Mouse (Mus musculus) heart, embryonic 15.5 days (tissue): ENCODE measurements around the gene Zdhhc13. TPM values are rescaled to one million over a fixed set of nuclear protein-coding genes. Genes with fewer than 3 reads are reported as not detected.

Experiments
- ATAC-seq: fragments of 200-750 bp; cut with Nextera tagmentation; replicated peaks from 2 replicates; pipeline ENCODE4 v1.8.0; 2017; ENCODE audit warnings: low read depth, moderate TSS enrichment; ENCODE audit not compliant: insufficient number of reproducible peaks, insufficient read depth, low FRiP score
- H3K27ac ChIP-seq: fragments of 300-500 bp; sonication (generic); 2 replicates; pipeline ENCODE4 v1.5.1; 2015; ENCODE audit warnings: mild to moderate bottlenecking, inconsistent platforms
- H3K27me3 ChIP-seq: fragments of 300-500 bp; sonication (generic); 2 replicates; pipeline ENCODE4 v1.6.1; 2015; ENCODE audit warnings: inconsistent platforms
- H3K36me3 ChIP-seq: fragments of 300-500 bp; sonication (generic); 2 replicates; pipeline ENCODE4 v1.6.1; 2015; ENCODE audit warnings: mild to moderate bottlenecking, inconsistent platforms
- H3K4me1 ChIP-seq: fragments of 300-500 bp; sonication (generic); replicated peaks from 2 replicates; pipeline ENCODE4 v1.6.1; 2015; ENCODE audit warnings: inconsistent platforms
- H3K4me2 ChIP-seq: fragments of 300-500 bp; sonication (generic); 2 replicates; pipeline ENCODE4 v1.6.1; 2015; ENCODE audit warnings: inconsistent platforms, mild to moderate bottlenecking, moderate library complexity
- H3K4me3 ChIP-seq: fragments of 300-500 bp; sonication (generic); 2 replicates; pipeline ENCODE4 v1.5.1; 2015; ENCODE audit warnings: mild to moderate bottlenecking, inconsistent platforms
- H3K9ac ChIP-seq: fragments of 300-500 bp; sonication (generic); 2 replicates; pipeline ENCODE4 v1.6.1; 2015; ENCODE audit warnings: mild to moderate bottlenecking, inconsistent platforms
- H3K9me3 ChIP-seq: fragments of 300-500 bp; sonication (generic); replicated peaks from 2 replicates; pipeline ENCODE4 v1.6.1; 2016; ENCODE audit warnings: inconsistent platforms
- WGBS: fragments of 180-500 bp; shearing (Covaris S2); methylation state at CpG from one replicate; pipeline ENCODE4 v1.1.7; 2015; ENCODE audit warnings: mixed read lengths; 5-methylcytosine and 5-hydroxymethylcytosine counted together
- polyA plus RNA-seq: library from polyadenylated mRNA; unstranded; fragments of >200 nt; fragmentation: Nextera tagmentation; extraction: Ambion mirVana; gene quantifications from 2 replicates; pipeline ENCODE4 v1.2.1, GENCODE M21; 2015

The Zdhhc13 gene
- 29.0 and 31.2 TPM in 2 replicates for polyA plus RNA-seq

DNA sequence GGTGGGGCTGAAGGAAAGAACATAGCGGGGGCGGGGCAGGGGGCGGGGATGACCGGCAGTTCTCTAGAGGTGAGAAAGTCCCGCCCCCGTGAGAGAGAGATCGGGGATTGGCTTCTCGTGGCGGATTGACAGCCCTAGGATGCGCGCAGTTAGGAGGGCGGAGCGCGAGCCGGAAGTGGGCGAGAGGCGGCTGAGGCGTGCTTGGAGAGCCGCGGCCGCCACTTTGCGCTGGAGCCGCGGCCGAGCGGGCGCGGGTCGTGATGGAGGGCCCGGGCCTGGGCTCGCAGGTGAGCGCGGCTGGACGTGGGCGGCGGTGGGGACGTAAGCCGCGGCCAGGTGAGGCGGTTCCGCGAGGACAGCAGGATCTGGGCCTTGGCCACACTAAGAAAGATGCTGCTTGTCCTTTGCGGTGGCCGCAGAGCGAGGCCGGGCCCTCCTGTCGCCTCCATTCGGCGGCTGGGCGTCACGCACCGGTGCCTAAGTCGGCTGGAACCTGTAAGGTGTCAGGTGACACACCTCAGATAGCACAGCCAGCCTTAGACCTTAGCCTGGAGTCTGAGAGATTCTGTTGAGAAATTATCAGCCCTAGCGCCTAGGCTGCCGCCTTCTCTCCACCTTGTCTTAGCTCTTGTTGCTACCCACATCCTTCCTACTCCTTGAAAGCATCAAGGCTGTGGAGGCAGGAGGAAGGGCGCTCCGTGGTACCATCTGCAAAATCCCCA is at the start of gene Zdhhc13:
Gene Zdhhc13, plus strand, starts transcription at position 153 of the 722 bp plus-strand sequence.
- peak within 1 kb of the TSS; percentile 81 for H3K9ac ChIP-seq
- ATAC-seq = peak; percentile 99
- 1% methylated on average over 56 of the region's 57 CpGs for WGBS
- H3K9me3 ChIP-seq = no peaks in the 10 kb centered on the region
- no peaks in the 10 kb centered on the region; the same call in 1 of the 2 replicates for H3K36me3 ChIP-seq
- H3K27me3 ChIP-seq = no peaks in the 10 kb centered on the region
- H3K4me3 ChIP-seq = peak within 1 kb of the TSS; percentile 82
- peaks cover 19% of the 10 kb centered on the region for H3K4me1 ChIP-seq
- H3K4me2 ChIP-seq = peak within 1 kb of the TSS; percentile 78
- peak within 1 kb of the TSS; percentile 64 for H3K27ac ChIP-seq

DNA sequence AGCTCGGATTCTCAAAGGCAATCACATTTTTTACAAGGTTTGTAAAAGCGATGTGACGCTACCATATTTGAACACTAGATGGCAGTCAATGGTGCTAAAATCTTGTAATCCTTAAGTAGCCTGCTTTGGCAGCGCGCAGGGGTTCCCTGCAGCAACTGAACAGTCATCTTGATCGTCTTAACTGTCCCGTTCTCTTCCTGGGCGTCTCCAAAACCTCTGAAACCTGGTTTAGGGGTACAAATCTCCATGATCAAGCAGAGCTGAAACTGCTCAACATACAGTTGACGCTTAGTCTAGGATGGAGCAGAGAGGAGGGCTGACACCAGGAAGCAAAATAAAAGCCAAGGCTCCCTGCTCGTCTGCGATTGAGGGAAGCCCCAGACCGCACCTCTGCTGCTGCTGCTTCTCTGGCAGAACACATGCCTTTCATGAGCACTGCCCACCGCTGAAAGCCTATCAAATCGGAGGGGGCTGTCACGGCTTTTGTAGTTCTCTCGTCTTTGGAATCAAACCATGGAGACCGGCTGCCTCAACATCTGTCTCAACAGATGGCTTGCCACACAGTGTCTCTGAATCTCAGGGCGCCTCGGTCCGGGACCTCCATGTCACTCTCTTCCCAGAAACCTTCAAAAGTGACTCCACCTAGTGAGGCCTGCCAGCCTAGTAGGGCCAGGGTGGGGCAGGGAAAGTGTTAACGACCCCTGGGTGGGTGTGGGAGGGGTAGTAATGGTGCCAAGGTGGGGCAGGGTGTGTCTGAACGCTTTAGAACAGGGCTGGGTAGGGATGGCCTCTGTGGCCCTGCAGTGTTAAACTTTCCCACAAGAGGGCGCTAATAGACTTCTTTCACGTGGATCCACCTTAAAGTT is 39.3 kb upstream of the Zdhhc13 start:
- Histone ChIP-seq H3K4me3 (peak overlapping the region; percentile 52), H3K9me3 (no peaks in the 10 kb centered on the region), H3K36me3 (no peaks in the 10 kb centered on the region), H3K4me2 (peak overlapping the region; percentile 89), H3K9ac (peak overlapping the region; percentile 16; the same call in 1 of the 2 replicates), H3K4me1 (peaks cover 4% of the 10 kb centered on the region; the same call in 1 of the 2 replicates), H3K27ac (peak overlapping the region; percentile 49), H3K27me3 (no peaks in the 10 kb centered on the region)
- WGBS = under 1% methylated on average over 24 of the region's 24 CpGs
- peak; percentile 76 for ATAC-seq

DNA sequence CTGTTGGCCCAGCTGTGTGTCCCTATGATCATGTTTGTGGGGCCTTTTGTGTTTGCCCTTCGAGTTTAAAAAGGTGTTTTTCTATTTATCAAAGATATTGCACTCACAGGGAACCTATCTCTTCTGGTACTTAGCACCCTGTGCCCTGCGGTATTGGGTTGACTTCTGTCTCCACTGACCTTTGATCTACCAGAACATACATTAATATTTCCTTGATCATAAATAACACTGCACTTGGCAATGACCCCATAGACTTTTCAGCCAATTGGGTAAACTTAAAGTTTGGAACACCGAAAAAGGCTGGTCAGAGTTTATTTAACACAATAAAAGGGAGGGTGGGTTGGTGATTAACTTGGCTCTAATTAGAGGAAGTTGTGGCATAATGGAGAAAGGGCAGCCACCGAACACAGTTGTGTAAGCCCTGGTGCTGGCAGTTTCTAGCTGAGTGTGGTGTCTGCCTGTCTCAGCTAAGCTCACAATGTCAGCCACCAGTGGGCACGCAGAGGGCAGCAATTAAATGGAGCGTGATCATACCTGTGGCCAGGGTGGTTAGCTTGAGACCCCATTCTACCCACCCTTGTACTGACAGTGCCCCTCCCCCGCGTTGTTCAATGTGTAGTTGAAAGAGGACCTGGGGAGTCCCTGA is 38.5 kb upstream of the Zdhhc13 start:
- no peak overlapping the region for H3K4me3 ChIP-seq
- no peak for ATAC-seq
- peaks cover 4% of the 10 kb centered on the region; the same call in 1 of the 2 replicates for H3K4me1 ChIP-seq
- 62% methylated on average over 8 of the region's 8 CpGs for WGBS
- H3K27me3 ChIP-seq = no peaks in the 10 kb centered on the region
- no peaks in the 10 kb centered on the region for H3K9me3 ChIP-seq
- no peak overlapping the region for H3K27ac ChIP-seq
- H3K4me2 ChIP-seq = no peak overlapping the region; the same call in 1 of the 2 replicates
- H3K36me3 ChIP-seq = no peaks in the 10 kb centered on the region
- H3K9ac ChIP-seq = no peak overlapping the region

DNA sequence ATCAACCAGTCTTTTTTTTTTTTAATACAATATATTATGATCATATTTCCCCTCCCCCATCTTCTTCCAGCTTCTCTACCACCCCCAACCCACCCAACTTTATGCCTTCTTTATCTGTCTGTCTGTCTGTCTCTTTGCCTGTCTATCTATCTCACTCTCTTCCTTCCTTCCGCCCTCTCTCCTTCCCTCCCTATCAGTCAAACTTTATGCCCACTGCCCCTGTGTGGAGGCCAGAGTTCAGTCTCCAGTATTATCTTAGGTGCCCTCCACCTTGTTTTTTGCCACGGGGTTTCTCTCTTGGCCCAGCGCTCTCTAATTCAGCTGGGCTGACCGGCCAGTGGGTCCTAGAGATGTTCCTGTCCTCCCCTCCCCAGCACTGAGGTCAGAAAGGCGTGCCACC is 37.6 kb upstream of the Zdhhc13 start:
- WGBS = 70% methylated on average over 5 of the region's 5 CpGs
- no peak for ATAC-seq

DNA sequence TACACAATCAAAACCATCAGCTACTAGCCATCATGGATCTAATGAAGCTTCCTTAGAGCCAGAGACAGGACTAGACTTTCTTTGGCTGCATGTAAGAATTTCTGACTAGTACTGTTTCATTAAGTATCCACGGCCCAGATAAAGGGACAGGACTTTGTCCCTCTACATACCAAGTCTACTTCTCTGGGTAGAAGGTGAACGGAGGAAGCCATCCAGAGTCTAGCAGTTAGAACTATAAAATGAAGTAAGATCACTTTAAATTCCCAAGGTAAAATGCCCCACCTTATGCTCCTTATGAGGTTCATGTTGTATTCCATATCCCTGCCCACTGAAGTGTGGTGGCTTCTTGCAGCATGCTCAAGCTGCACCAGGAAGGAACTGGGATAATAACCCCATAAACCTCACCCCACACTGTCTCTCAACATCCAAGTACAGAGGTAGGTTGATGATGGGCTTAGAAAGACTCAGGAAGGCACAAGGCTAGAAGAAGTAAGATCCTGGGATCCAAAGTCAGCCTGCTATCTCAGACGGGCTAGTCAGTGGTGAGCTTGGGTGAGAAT is 34.3 kb upstream of the Zdhhc13 start:
- no peak overlapping the region for H3K4me3 ChIP-seq
- no peaks in the 10 kb centered on the region for H3K9me3 ChIP-seq
- no peak overlapping the region for H3K4me2 ChIP-seq
- H3K27ac ChIP-seq = no peak overlapping the region
- no peak for ATAC-seq
- 76% methylated on average over 3 of the region's 3 CpGs for WGBS
- H3K4me1 ChIP-seq = peaks cover 4% of the 10 kb centered on the region; the same call in 1 of the 2 replicates
- no peak overlapping the region for H3K9ac ChIP-seq
- no peaks in the 10 kb centered on the region for H3K27me3 ChIP-seq
- H3K36me3 ChIP-seq = no peaks in the 10 kb centered on the region

More for the DNA sequence above, 37.6 kb upstream of the Zdhhc13 start:
- Histone ChIP-seq H3K9me3 (no peaks in the 10 kb centered on the region), H3K9ac (no peak overlapping the region), H3K27ac (no peak overlapping the region), H3K4me2 (no peak overlapping the region), H3K36me3 (no peaks in the 10 kb centered on the region), H3K4me3 (no peak overlapping the region), H3K27me3 (no peaks in the 10 kb centered on the region), H3K4me1 (peaks cover 4% of the 10 kb centered on the region; the same call in 1 of the 2 replicates)

DNA sequence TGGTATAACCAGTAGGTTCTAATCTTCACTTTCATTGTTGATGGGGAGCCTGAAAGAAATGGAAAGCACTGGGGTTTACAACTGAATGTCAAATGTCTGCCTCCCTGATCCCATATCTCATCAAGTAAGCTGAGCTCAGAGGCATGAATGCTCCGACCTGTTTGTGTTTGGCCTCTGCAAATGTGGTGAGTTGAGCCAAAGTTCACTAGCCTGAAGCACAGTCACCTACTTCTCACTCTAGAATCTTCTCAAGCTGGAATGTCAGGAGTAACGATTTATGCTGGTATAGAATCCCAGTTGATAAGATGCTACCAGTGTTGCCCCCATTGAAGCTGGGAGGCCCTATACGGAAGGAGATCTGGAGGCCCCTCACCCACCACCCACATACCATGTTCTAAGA is 33.0 kb upstream of the Zdhhc13 start:
- Histone ChIP-seq H3K9me3 (no peaks in the 10 kb centered on the region), H3K4me1 (no peaks in the 10 kb centered on the region), H3K36me3 (no peaks in the 10 kb centered on the region), H3K4me2 (no peak overlapping the region), H3K9ac (no peak overlapping the region), H3K27ac (no peak overlapping the region), H3K4me3 (no peak overlapping the region), H3K27me3 (no peaks in the 10 kb centered on the region)
- ATAC-seq = no peak
- 50% methylated on average over 3 of the region's 3 CpGs for WGBS

DNA sequence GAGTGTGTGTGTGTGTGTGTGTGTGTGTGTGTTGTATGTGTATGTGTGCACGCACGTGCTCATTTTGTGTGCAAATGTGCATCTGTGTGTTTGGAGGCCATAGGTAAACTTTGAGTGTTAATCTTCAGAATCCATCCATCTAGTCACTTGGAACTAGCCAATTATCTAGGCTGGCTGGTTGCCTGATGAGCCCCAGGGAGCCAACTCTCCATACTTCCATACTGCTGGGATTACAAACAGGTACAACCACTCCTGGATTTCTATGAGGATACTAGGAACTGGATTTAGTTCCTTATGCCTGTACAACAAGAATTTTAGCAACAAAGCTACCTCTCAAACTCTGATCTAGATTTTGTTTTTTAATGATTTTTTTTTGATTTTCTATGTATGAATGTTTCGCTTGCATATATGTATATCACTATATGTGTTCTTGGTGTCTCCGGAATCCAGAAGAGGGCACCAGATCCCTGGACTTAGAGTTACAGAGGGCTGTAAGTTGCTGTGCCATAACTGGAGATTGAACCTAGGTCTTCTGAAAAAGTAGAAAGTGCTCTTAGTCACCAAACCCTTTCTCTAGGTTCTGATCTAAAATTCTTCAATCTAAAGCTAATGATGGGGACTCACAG is 32.4 kb upstream of the Zdhhc13 start:
- Histone ChIP-seq H3K4me2 (no peak overlapping the region), H3K9ac (no peak overlapping the region), H3K9me3 (no peaks in the 10 kb centered on the region), H3K36me3 (no peaks in the 10 kb centered on the region), H3K4me3 (no peak overlapping the region), H3K27ac (no peak overlapping the region), H3K27me3 (no peaks in the 10 kb centered on the region), H3K4me1 (no peaks in the 10 kb centered on the region)
- no peak for ATAC-seq
- WGBS = 96% methylated on average over 4 of the region's 4 CpGs

DNA sequence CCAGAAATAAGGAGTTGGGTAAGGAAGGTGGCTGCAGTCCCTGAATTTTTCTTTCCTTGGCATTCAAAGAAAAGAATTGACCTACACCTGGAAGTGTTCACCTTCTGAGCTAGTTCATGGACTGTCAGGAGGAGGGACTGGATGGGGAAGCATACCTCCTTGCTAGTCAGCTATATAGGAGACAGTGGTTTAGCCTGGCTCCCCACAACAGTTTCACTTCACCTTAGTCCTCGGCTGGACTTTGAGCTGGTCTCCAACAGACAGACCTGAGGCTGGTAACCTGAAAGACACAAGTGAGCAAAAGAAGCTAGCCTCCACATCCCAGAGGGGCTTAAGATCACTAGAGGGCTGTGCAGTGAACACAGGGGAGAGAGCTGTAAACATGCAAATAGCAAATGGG is 30.7 kb upstream of the Zdhhc13 start:
- Histone ChIP-seq H3K4me2 (no peak overlapping the region), H3K27ac (no peak overlapping the region), H3K36me3 (no peaks in the 10 kb centered on the region), H3K9ac (no peak overlapping the region), H3K4me3 (no peak overlapping the region), H3K9me3 (no peaks in the 10 kb centered on the region), H3K4me1 (no peaks in the 10 kb centered on the region), H3K27me3 (no peaks in the 10 kb centered on the region)
- WGBS = 67% methylated on average over 1 of the region's 1 CpGs
- no peak for ATAC-seq

DNA sequence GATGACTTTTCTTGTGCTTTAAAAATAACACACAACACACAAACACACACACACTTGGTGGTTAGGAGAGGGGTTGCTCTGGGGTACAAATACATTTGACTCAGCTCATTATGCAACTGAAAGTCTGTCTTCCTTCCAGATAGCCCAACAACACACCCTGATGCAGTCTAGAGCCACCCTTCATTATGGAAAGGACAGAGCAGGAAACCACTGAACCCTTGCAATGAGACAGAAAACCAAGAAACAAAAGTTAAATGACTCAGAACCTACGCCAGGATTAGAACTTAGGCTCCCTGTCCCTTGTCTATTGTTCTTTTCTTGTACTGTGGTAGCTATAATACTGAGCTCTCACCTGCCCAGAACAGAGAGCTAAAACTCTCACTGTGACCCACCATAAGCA is 28.0 kb upstream of the Zdhhc13 start:
- Histone ChIP-seq H3K4me2 (no peak overlapping the region), H3K36me3 (no peaks in the 10 kb centered on the region), H3K27me3 (no peaks in the 10 kb centered on the region), H3K4me3 (no peak overlapping the region), H3K9me3 (no peaks in the 10 kb centered on the region), H3K27ac (no peak overlapping the region), H3K9ac (no peak overlapping the region), H3K4me1 (no peaks in the 10 kb centered on the region)
- 76% methylated on average over 1 of the region's 1 CpGs for WGBS
- ATAC-seq = no peak

DNA sequence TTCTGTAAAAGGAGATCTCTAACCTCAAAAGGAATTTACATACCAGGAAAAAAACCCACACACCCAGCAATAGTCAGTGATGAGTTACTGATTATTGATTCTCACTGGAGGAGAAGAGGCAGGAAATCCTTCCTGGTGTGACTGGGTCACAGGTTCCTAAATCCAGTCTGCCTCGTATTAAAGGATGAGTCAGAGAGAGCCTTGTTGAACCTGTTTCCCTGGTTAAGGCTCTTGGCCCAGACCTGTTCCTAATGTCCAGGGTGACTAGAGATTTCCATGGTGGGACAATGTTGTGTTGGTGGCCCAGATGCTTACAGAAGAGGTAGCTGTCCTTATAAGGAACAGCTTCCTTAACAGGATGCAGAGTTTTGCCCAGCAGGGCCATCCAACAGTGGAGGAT is 26.5 kb upstream of the Zdhhc13 start:
- Histone ChIP-seq H3K4me2 (no peak overlapping the region), H3K27ac (no peak overlapping the region), H3K4me1 (no peaks in the 10 kb centered on the region), H3K27me3 (no peaks in the 10 kb centered on the region), H3K36me3 (no peaks in the 10 kb centered on the region), H3K9ac (no peak overlapping the region), H3K9me3 (no peaks in the 10 kb centered on the region), H3K4me3 (no peak overlapping the region)
- no peak for ATAC-seq
- 59% methylated on average over 1 of the region's 1 CpGs for WGBS
